Mouse (Mus musculus) liver, adult 2 months (tissue): Measurements from ENCODE around the gene Cpa3. TPM values are rescaled to one million over a fixed set of nuclear protein-coding genes. Genes with fewer than 3 reads are reported as not detected.
A peak's percentile ranks its signal among the peaks of the same experiment; 100 is the strongest.

Experiments
- DNase-seq: peaks from one replicate; pipeline ENCODE4 v3.0.0-alpha.2; 2011; ENCODE audit warnings: low read depth, low spot score; ENCODE audit errors: extremely low read depth
- H3K27ac ChIP-seq: fragments of 200-500 bp; replicated peaks from 2 replicates; pipeline ENCODE4 v1.5.1; 2012; ENCODE audit warnings: low read depth, mild to moderate bottlenecking, control low read depth, inconsistent platforms, low read length; ENCODE audit not compliant: insufficient read depth
- H3K27me3 ChIP-seq: fragments of 200-500 bp; 2 replicates; pipeline ENCODE4 v1.6.1; 2012; ENCODE audit warnings: mild to moderate bottlenecking, moderate library complexity, low read length, inconsistent platforms; ENCODE audit not compliant: control insufficient read depth, insufficient read depth
- H3K36me3 ChIP-seq: fragments of 200-500 bp; 2 replicates; pipeline ENCODE4 v1.6.1; 2012; ENCODE audit warnings: low read length, inconsistent platforms; ENCODE audit not compliant: control insufficient read depth, insufficient read depth
- H3K4me1 ChIP-seq: fragments of 200-500 bp; 2 replicates; pipeline ENCODE4 v1.6.1; 2011; ENCODE audit warnings: low read length; ENCODE audit not compliant: control insufficient read depth, insufficient read depth
- H3K4me3 ChIP-seq: fragments of 200-500 bp; 2 replicates; pipeline ENCODE4 v1.5.1; 2011; ENCODE audit warnings: low read depth, mild to moderate bottlenecking, control low read depth, low read length, moderate library complexity; ENCODE audit not compliant: insufficient read depth
- H3K79me2 ChIP-seq: fragments of 200-500 bp; 2 replicates; pipeline ENCODE4 v1.6.1; 2012; ENCODE audit warnings: inconsistent platforms, mild to moderate bottlenecking, low read length, moderate library complexity; ENCODE audit not compliant: control insufficient read depth, insufficient read depth
- H3K9ac ChIP-seq: fragments of 200-500 bp; 2 replicates; pipeline ENCODE4 v1.6.1; 2012; ENCODE audit warnings: low read depth, mild to moderate bottlenecking, control low read depth, inconsistent platforms, low read length
- CTCF ChIP-seq: fragments of 200-500 bp; IDR thresholded peaks from 2 replicates; pipeline ENCODE4 v1.5.1; 2011; ENCODE audit warnings: low read depth, low read length, control low read depth
- POLR2A ChIP-seq: fragments of 200-500 bp; IDR thresholded peaks from 2 replicates; pipeline ENCODE4 v1.6.1; 2011; ENCODE audit warnings: low read length, control low read depth; ENCODE audit not compliant: insufficient read depth; ENCODE audit errors: extremely low read depth
- WGBS: fragments of 180-500 bp; shearing (Covaris S2); methylation state at CpG from one replicate; pipeline ENCODE4 v1.1.7; 2018; 5-methylcytosine and 5-hydroxymethylcytosine counted together
- polyA plus RNA-seq: library from polyadenylated mRNA; depleted of rRNA; stranded (reverse); fragments of >200 nt; gene quantifications from 2 replicates; pipeline ENCODE4 v1.2.3, GENCODE M21; 2012; rRNA removed
- total RNA-seq: library from RNA; depleted of rRNA; stranded (reverse); fragments of >200 nt; gene quantifications from 2 replicates; pipeline ENCODE4 v1.2.3, GENCODE M21; 2014; rRNA removed

Gene Cpa3
- total RNA-seq (0.09 TPM in 1 of 2 replicates, not detected in the other), polyA plus RNA-seq (not detected in 2 replicates)

DNA sequence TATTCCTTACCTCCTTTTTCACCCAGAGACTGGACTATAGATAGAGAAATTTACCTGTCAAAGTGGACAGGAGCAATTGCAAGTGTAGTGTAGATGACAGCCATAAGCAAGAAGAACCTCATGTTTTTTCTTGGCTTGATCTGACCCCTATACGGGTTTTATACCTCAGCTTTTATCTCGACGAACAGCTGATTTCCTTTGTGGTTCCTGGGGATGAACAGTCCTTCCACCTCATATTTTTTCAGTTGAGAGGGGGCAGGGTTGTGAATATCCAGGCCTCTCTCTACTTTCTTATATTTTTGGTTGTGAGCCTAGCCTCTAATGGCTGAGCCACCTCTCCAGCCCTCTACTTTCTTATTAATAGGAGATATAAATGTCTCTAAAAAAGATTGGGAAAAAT is at the start of gene Cpa3:
Gene Cpa3, minus strand, starts transcription at position 132 of the 400 bp plus-strand sequence.
- 68% methylated on average over 3 of the region's 3 CpGs for WGBS
- no peak for DNase-seq
- no peaks in the 10 kb centered on the region for H3K4me1 ChIP-seq

DNA sequence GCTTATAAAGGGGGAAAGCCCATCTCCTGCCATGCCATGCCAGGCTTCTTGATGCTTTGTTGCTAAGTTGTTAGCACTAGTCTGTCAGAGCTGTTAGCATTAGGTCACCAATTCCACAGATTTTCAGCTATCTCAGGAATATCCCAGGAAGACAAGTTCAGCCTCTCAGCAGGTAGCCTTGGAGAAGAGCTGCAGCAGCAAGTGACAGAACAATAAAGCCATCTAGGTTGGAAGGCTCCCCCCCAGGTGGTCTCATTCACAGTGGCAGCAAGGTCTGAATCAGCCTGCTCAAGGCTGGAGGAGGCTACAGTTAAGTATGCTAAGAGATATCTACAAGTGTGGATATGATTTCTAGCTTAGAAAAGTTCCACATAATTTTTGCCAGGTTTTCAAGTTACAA is 49.4 kb upstream of the Cpa3 start:
- Histone ChIP-seq H3K27ac (no peak overlapping the region), H3K79me2 (no peaks in the 10 kb centered on the region), H3K9ac (no peak overlapping the region), H3K27me3 (no peaks in the 10 kb centered on the region), H3K4me3 (no peak overlapping the region), H3K36me3 (no peaks in the 10 kb centered on the region), H3K4me1 (no peaks in the 10 kb centered on the region)
- DNase-seq, result no peak
- no peak for TF ChIP-seq CTCF
- TF ChIP-seq POLR2A, result no peak

More for the DNA sequence above, at the start of gene Cpa3:
- Histone ChIP-seq H3K79me2 (no peaks in the 10 kb centered on the region), H3K27me3 (no peaks in the 10 kb centered on the region), H3K36me3 (no peaks in the 10 kb centered on the region), H3K9ac (no peak within 1 kb of the TSS), H3K27ac (no peak within 1 kb of the TSS), H3K4me3 (no peak within 1 kb of the TSS)
- TF ChIP-seq CTCF (no peak), POLR2A (no peak)

DNA sequence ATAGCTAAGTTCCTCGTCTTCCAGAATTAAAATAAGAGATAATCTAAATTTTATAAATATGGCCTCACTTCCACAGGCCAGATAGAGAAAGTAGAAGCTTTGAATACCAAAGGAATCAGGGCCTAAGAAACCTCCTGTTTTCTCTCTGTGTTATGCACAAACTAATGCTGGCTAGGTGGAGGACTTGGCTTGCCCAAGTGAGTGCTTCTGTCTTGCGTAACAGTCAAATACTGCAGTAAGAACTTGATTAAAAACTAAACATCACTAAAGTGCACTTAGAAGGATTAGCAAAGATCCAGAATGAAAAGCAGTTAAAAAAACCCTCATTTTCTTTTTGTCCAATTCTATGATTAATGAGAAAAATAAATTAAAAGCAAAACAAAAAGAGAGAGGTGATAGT is 46.8 kb upstream of the Cpa3 start:
- Histone ChIP-seq H3K36me3 (no peaks in the 10 kb centered on the region), H3K4me1 (no peaks in the 10 kb centered on the region), H3K9ac (no peak overlapping the region), H3K79me2 (no peaks in the 10 kb centered on the region), H3K4me3 (no peak overlapping the region), H3K27me3 (no peaks in the 10 kb centered on the region), H3K27ac (no peak overlapping the region)
- TF ChIP-seq CTCF, result no peak
- TF ChIP-seq POLR2A, result no peak
- 84% methylated on average over 2 of the region's 2 CpGs for WGBS
- no peak for DNase-seq

DNA sequence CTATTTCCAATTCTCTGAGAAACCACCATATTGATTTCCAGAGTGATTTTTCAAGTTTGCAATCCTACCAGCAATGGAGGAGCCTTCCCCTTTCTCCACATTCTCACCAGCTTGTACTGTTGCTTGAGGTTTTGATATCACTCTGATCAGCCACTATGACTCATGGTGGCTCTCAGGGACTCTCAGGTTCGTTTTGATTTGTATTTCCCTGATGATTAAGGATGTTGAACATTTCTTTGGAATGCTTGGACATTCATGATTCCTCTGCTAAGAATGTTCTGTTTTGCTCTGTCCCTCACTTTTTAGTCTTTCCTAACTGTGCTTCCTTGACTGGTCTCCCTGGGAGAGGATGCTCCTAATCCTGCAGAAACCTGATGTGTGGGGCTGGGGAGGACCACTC is 39.8 kb upstream of the Cpa3 start:
- H3K9ac ChIP-seq, result no peak overlapping the region
- TF ChIP-seq POLR2A (no peak), CTCF (no peak)
- H3K79me2 ChIP-seq, result no peaks in the 10 kb centered on the region
- no peak overlapping the region for H3K27ac ChIP-seq
- H3K4me3 ChIP-seq, result no peak overlapping the region
- H3K36me3 ChIP-seq, result no peaks in the 10 kb centered on the region
- DNase-seq, result no peak
- WGBS, result 44% methylated on average over 1 of the region's 1 CpGs
- no peaks in the 10 kb centered on the region for H3K4me1 ChIP-seq
- H3K27me3 ChIP-seq, result no peaks in the 10 kb centered on the region

- no peaks in the 10 kb centered on the region for H3K27me3 ChIP-seq
- no peak for TF ChIP-seq CTCF
- no peak for TF ChIP-seq POLR2A
- no peak within 1 kb of the TSS for H3K9ac ChIP-seq
- H3K4me3 ChIP-seq, result no peak within 1 kb of the TSS
- no peak for DNase-seq
- no peak within 1 kb of the TSS for H3K27ac ChIP-seq
- no peaks in the 10 kb centered on the region for H3K36me3 ChIP-seq
- no peaks in the 10 kb centered on the region for H3K4me1 ChIP-seq
- no peaks in the 10 kb centered on the region for H3K79me2 ChIP-seq
- WGBS, result 84% methylated on average over 3 of the region's 3 CpGs
These were observed 33.7 kb upstream of the Cpa3 start, which contains the start of gene Cpb1 for GRCm38 (mm10) chr3:20275633-20276032. Gene Cpb1, minus strand, starts transcription at chr3:20275733.

- DNase-seq, result peak; percentile 3
- Histone ChIP-seq H3K4me1 (no peaks in the 10 kb centered on the region), H3K36me3 (no peaks in the 10 kb centered on the region), H3K27me3 (no peaks in the 10 kb centered on the region), H3K9ac (no peak overlapping the region), H3K79me2 (no peaks in the 10 kb centered on the region), H3K27ac (no peak overlapping the region), H3K4me3 (no peak overlapping the region)
- 34% methylated on average over 9 of the region's 9 CpGs for WGBS
- TF ChIP-seq POLR2A, result no peak
- peak; percentile 22; the same call in 1 of the 2 replicates for TF ChIP-seq CTCF
These were observed 12.8 kb upstream of the Cpa3 start for GRCm38 (mm10) chr3:20254566-20255479.
